Mouse (Mus musculus): Measurements from ENCODE around the gene Frmd8.

- TF ChIP-seq CTCF (IDR thresholded peaks at IDR 0.05; ENCODE audit: control insufficient read depth, insufficient read depth, insufficient replicate concordance, low read depth, low read length) (no peak), POLR2A (IDR thresholded peaks at IDR 0.05; ENCODE audit: control insufficient read depth, low read depth, low read length) (no peak)
These were observed 52.3 kb downstream of the Frmd8 start for GRCm38 (mm10) chr19:5822834-5823205.

Measured in testis, adult 2 months (tissue).